Mouse (Mus musculus) embryonic fibroblast, embryonic 13.5 days (primary cell): ENCODE measurements at regions not wholly inside any gene's neighbourhood (a gene's known extent, or its start where the extent isn't known, plus 50 kb on each side); places are given as distances from the start of the nearest gene placed in this dataset.
"Not testable (repeated sequence)": the region's sequence is repeated elsewhere in the genome, so short reads cannot be mapped to it uniquely, and the experiment has no call there.

Source experiments
- H3K27ac ChIP-seq: 2 replicates; pipeline ENCODE4 v1.5.1; 2012; ENCODE audit warnings: low read length, control low read depth, inconsistent platforms; ENCODE audit not compliant: insufficient read depth
- H3K4me1 ChIP-seq: 2 replicates; pipeline ENCODE4 v1.6.1; 2011; ENCODE audit warnings: low read length; ENCODE audit not compliant: control insufficient read depth, insufficient read depth
- H3K4me3 ChIP-seq: 2 replicates; pipeline ENCODE4 v1.5.1; 2011; ENCODE audit warnings: mild to moderate bottlenecking, control low read depth, low read length; ENCODE audit not compliant: insufficient read depth
- CTCF ChIP-seq: IDR thresholded peaks from 2 replicates; pipeline ENCODE4 v1.5.1; 2011; ENCODE audit warnings: mild to moderate bottlenecking, control low read depth, low read length, moderate library complexity, borderline replicate concordance; ENCODE audit not compliant: insufficient read depth
- POLR2A ChIP-seq: IDR thresholded peaks from 2 replicates; pipeline ENCODE4 v1.6.1; 2011; ENCODE audit warnings: low read depth, mild to moderate bottlenecking, control low read depth, low read length, moderate library complexity

GRCm38 (mm10) chr3:41504867-41505266, 50.7 kb upstream of the Jade1 start:
- no peaks in the 10 kb centered on the region for H3K4me1 ChIP-seq
- no peak for TF ChIP-seq POLR2A
- TF ChIP-seq CTCF: no peak
- H3K4me3 ChIP-seq: no peak overlapping the region
- no peak overlapping the region for H3K27ac ChIP-seq

- H3K4me3 ChIP-seq: no peak overlapping the region
- H3K27ac ChIP-seq: no peak overlapping the region
- H3K4me1 ChIP-seq: no peaks in the 10 kb centered on the region
- no peak for TF ChIP-seq POLR2A
- TF ChIP-seq CTCF: no peak
Measured at GRCm38 (mm10) chr3:41502161-41502560, 53.4 kb upstream of the Jade1 start.

- H3K4me3 ChIP-seq: not testable (repeated sequence)
Measured at GRCm38 (mm10) chr3:41501639-41502038, 53.9 kb upstream of the Jade1 start.

GRCm38 (mm10) chr3:41501124-41501523, 54.4 kb upstream of the Jade1 start:
- no peak for TF ChIP-seq POLR2A
- TF ChIP-seq CTCF: no peak
- Histone ChIP-seq H3K4me3 (no peak overlapping the region), H3K4me1 (no peaks in the 10 kb centered on the region), H3K27ac (no peak overlapping the region)

More at GRCm38 (mm10) chr3:41501639-41502038, 53.9 kb upstream of the Jade1 start:
- not testable (repeated sequence) for H3K27ac ChIP-seq, H3K4me1 ChIP-seq

- Histone ChIP-seq H3K4me3 (no peak overlapping the region), H3K27ac (no peak overlapping the region), H3K4me1 (no peaks in the 10 kb centered on the region)
- no peak for TF ChIP-seq POLR2A
Measured at GRCm38 (mm10) chr3:41499680-41500079, 55.9 kb upstream of the Jade1 start.

GRCm38 (mm10) chr3:41498791-41499190, 56.7 kb upstream of the Jade1 start:
- Histone ChIP-seq H3K4me1 (no peaks in the 10 kb centered on the region), H3K4me3 (no peak overlapping the region), H3K27ac (no peak overlapping the region)
- TF ChIP-seq CTCF: no peak
- no peak for TF ChIP-seq POLR2A

- TF ChIP-seq POLR2A: no peak
- TF ChIP-seq CTCF: no peak
- no peak overlapping the region for H3K4me3 ChIP-seq
- no peaks in the 10 kb centered on the region for H3K4me1 ChIP-seq
- H3K27ac ChIP-seq: no peak overlapping the region
Measured at GRCm38 (mm10) chr3:41497771-41498170, 57.8 kb upstream of the Jade1 start.

- Histone ChIP-seq H3K4me3 (no peak overlapping the region), H3K27ac (no peak overlapping the region), H3K4me1 (no peaks in the 10 kb centered on the region)
- TF ChIP-seq POLR2A (no peak), CTCF (no peak)
Measured at GRCm38 (mm10) chr3:41496931-41497710, 58.4 kb upstream of the Jade1 start.

- Histone ChIP-seq H3K27ac (no peak overlapping the region), H3K4me1 (no peaks in the 10 kb centered on the region), H3K4me3 (no peak overlapping the region)
- TF ChIP-seq POLR2A: no peak
- TF ChIP-seq CTCF: no peak
Measured at GRCm38 (mm10) chr3:41495893-41496292, 59.6 kb upstream of the Jade1 start.

GRCm38 (mm10) chr3:41495097-41495496, 60.4 kb upstream of the Jade1 start:
- TF ChIP-seq CTCF (no peak), POLR2A (no peak)
- Histone ChIP-seq H3K27ac (no peak overlapping the region), H3K4me3 (no peak overlapping the region), H3K4me1 (no peaks in the 10 kb centered on the region)

GRCm38 (mm10) chr3:41493472-41493871, 62.1 kb upstream of the Jade1 start:
- TF ChIP-seq CTCF (no peak), POLR2A (no peak)
- no peak overlapping the region for H3K27ac ChIP-seq

More at GRCm38 (mm10) chr3:41493472-41493871, 62.1 kb upstream of the Jade1 start:
- peaks cover 4% of the 10 kb centered on the region; the same call in 1 of the 2 replicates for H3K4me1 ChIP-seq
- no peak overlapping the region for H3K4me3 ChIP-seq
